Mouse (Mus musculus) heart, postnatal 4 days (tissue): ENCODE measurements around the gene Tada1. TPM values are rescaled to one million over a fixed set of nuclear protein-coding genes. Genes with fewer than 3 reads are reported as not detected.
A peak's percentile ranks its signal among the peaks of the same experiment; 100 is the strongest.

ENCODE experiments used
- DNase-seq: peaks from one replicate; pipeline ENCODE4 v3.0.0; 2021
- total RNA-seq, 2 experiments: library from RNA; stranded (reverse); gene quantifications; 2 replicates each; pipeline ENCODE4 v1.2.3; 2021

Tada1 gene
- total RNA-seq, 2 experiments from 2014 or later, result 17.7 to 18.1 TPM

DNA sequence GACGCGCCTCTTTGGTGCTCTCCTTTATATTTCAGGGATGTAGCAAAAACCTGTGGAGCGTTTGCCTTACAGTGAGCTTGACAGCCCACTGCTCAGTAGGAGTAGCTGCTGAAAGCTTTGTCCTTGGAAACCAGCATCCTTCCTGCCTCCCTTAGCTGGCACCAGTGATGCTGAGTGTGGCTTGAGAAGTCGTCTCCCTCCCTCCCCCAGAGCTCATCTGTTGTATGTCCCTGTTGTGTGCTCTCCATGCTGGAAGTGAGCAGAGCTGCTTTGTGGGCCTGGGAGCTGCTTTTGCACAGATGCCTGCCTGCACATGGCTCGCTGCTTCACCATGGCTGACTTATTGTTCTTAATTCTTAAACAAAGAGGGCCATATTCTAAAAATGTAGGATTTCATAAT, 6.5 kb downstream of the Tada1 start:
- DNase-seq, result no peak

DNA sequence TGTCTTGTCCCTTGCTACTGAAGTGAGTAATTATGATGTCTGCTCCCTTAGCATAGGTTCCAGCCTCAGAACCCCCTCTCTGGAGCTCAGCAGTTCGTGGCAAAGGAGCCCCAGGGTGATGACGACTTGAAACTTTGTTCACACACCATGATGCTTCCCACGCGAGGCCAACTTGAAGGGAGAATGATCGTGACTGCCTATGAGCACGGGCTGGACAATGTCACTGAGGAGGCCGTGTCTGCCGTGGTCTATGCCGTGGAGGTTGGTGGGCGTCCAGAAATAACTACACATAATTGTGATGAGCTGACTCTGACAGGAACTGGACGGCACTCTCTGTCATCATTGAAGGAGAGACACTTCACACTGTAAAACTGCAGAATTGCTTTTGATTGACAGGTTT, 9.6 kb downstream of the Tada1 start:
- no peak for DNase-seq

DNA sequence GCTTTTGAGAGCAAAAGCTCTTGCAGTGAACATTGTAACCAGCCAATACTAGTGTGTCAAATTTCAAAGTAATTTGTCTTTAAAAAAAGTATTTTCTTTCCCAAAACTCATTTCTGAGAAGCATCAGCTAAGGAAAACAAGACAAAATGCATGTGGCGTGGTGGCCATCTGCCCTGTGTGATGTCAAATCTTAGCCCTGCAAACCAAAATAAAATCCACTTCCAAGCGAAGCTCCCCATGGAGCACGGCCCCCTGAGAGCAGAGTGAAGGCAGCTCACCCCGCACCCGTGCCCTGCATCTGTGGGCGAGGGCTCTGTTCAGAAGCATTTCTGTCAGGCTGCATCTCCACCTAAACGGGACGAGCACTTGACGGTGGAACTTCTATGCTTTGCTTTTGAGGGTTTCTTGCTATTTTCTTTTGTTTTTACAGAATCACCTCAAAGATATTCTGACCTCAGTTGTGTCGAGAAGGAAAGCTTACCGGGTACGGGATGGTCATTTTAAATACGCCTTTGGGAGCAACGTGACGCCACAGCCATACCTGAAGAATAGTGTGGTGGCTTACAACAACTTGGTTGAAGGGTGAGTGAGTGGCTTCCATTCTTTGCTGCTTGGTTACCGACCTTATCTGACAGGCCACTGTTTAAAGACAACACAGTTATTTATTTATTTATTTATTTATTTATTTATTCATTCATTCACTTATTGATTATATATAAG, 10.7 kb downstream of the Tada1 start:
- no peak for DNase-seq

DNA sequence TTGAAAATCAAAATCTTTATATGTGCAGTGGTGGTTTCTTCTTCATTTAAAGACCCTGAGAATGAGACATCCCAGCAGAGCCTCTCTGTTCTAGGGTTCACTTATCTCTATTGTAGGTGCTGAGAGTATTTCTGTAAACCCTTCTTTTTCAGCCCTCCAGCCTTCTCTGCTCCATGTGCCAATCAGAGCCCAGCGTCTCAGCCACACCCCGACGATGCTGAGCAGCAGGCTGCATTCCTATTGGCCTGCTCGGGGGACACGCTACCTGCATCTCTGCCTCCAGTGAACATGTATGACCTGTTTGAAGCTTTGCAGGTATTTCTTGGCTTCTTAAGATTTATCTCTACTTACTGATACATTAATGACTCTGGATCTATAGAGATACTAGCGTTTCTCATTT, 12.8 kb downstream of the Tada1 start:
- no peak for DNase-seq

DNA sequence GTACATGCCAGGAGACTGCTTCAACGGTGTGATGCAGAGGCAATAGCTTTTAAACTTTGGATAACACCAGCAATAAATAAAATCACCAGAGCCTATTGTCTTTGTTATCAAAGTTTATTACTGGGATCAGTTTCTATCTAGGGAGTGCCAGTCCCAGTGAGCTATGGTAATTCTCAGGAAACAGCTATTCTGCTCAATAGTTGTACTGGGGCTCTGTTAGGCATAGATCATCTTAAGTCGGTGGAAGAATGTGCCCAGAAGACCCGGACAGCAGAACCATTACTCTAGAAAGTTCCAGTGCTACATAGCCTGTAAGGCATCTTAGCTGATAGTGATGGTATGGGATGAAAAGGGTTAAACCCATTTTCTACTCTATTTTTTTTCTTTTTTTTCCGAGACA, 15.9 kb downstream of the Tada1 start:
- DNase-seq, result no peak

DNA sequence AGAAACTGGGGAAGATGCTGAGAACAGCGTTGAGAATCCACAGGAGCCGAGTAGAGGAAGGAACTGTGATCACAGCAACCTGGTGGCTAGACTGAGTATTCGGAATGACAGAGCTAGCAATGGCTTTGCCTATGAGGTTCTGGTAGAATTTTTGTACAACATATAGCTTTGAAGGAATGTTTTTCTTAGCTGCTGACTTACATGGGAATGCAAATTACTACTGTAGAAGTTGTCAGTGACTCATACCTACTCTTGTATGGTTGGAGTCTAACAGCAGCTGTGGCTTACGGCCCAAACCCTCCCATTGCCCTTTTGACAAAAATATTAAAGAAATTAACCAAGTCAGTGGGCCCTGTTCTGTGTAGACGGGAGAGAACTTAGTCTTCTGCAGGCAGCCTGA, 16.8 kb downstream of the Tada1 start:
- DNase-seq, result no peak

DNA sequence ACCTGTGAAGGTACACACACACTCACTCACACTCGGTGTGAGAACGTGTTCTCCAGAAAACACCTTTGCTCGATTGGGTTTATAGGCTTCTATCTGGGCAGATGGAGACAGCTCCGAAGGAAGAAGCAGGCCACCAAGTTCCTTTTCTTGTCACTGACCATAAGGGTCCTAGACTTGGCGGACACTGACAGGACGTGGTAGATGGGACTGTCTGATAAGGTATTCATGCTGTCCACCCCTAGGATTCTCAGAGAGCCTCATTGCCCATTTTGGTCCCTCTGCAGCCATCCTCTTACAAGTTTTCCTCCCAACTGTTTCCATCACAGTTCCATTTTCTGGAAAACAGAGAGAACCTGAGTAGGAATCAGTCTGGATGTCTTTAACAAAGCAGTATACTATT, 17.5 kb downstream of the Tada1 start:
- DNase-seq, result no peak

DNA sequence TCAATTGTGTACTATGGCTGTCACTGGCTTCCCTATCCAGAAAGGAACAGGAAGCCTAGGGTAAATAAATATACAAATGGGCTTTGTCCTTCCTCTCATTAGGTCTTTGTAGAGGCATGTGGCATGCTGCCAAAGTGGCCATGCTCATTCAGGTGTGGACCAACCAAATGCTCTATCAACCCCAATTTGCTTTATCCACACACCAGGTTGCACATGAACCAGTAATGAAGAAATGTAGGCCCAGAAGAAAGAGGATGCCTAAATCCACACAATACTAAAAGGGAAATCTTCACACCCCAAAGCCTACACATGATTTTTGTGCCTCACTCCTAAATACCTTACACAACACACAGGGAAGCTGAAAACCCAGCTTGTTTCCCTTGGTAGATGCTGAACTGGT, 22.6 kb downstream of the Tada1 start:
- no peak for DNase-seq

DNA sequence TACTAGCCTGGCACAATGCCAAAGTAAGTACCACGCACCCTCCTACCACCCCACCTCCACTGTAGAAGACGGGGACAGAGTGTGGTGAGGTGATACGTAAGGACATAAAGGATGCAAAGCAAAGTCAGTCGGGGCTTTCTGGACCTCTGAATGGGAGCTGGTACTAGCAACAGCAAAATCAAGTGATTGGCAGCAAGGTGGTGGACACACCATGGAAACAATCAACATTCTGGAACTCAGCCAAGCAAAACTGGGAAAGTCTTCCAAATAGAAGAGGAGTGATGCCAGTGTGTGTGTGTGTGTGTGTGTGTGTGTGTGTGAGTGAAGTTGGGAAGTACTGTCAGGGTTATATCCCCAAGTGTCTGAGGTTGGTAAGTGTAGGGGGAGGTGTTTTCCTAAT, 23.1 kb downstream of the Tada1 start:
- DNase-seq, result peak; percentile 41

DNA sequence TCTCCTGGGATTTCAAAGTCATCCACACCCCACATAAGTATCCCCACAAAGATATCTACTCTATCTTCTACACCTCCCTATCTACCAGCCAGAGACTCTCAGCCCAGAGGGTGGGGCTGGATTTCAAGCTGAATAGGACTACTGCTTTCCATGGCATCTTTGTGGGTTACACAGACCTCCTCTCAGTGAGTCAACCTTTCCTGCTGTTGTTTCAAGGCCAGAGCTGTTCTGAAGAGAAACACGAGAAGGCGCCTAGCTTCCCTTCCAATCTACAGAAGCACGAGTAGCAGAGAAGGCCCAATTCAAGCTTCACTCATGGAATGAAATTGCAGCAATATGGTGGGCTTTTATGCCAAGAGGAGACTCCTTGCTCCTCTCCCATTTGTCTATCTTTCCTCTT, 24.9 kb downstream of the Tada1 start:
- DNase-seq, result no peak

DNA sequence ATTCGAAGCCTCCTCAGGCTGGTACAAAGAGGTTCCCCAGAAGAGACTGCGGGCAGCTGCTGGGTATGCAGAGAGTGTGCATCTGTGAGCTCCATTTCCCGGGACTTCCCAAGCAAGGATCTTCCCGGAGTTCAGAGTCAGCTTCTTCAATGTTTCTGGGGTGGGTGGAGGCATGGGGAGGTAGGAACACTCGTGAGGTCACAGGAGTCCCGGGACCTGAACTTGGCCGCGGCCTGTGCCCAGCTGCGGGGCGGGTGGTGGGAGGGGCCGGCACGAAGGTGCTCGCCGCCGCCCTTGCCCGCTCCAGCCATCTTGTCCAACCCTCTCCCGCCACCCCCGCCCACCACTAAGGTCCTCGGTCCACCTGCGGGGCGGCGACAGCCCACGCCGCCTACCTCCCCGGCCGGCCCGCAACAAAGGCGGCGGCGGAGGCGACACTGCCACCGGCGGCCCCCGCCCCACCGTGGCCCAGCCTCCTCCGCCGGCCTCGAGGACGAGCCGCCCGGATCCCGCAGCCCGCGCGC, 30.3 kb downstream of the Tada1 start:
- DNase-seq, result peak; percentile 44

DNA sequence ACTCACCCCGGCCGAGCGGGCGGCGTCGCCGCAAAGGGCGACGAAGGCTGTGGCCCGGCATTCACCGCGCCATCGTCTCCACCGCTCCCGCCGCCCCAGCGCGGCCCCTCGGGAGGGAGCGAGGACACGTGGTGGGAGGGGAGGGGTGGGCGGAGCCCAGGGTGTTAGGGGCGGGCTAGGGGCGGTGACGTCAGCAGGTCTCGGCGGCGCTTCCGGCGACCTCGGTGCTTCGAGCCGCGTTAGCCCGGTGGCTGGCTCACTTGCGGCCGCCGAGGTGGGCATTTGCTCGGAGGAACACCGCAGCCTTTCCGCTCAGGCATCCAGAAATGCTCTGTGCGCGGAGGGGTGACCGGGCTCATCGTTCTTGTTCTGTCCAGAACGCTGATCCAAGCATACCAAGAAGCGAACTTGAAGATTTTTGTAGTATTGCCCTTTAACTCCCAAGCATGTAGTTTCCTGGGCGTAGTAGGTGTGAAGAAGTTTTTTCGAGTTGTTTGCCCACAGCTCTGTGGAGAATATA, 30.9 kb downstream of the Tada1 start, which contains the start of gene Pogk:
TSS of gene Pogk (minus strand) at position 163 of the 520 bp plus-strand sequence.
- peak; percentile 86 for DNase-seq

DNA sequence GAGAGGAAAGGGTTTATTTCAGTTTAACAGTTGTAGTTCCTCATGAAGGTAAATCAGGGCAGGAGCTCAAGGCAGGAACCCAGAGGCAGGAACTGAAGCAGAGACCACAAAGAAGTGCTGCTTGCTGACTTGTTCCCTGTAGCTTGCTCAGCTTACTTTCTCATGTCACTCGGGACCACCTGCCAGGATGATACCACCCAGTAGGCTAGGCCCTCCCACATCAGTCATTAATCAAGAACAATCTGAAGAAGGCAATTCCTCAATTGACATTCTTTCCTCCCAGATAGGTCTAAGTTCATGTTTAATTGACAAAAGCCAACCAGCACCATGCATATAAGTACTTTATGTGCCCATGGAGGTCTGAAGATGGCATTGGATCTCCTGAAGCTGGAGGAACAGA, 32.6 kb downstream of the Tada1 start:
- DNase-seq, result no peak

DNA sequence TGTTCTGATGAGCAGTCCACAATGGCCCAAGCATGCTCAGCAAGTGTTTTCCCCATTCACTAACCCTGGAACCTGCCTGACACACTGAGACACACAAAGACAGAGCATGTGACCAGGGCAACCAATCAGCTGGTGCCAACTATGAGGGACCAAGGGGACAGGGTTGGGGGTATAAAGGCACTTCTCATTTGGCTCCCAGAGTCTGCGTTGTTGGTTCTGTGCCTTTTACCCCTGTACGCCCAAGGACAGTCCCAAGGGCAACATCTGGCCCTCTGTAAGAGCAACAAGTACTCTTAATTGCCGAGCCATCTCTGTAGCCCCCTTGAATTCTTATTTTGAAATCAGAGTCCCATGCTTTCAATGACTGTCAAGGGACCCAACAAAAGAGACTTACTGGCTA, 33.4 kb downstream of the Tada1 start:
- DNase-seq, result no peak

DNA sequence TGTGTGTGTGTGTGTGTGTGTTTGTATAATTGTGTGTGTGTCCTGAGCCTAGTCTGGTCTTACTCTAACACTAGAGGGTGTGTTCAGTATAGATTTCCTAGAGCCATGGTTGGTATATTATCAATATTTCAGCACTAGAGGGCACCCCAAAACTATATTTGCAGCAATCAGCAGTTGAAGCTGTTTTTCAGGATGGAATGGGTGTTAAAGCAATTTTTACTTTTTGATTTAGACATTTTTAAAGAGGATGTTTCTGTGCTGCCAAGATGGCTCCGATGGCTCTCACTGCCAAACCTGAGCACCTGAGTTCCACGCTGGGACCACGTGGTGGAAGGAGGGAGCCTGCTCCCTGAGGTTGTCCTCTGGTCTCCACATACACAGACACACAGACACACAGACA, 50.2 kb downstream of the Tada1 start:
- no peak for DNase-seq

DNA sequence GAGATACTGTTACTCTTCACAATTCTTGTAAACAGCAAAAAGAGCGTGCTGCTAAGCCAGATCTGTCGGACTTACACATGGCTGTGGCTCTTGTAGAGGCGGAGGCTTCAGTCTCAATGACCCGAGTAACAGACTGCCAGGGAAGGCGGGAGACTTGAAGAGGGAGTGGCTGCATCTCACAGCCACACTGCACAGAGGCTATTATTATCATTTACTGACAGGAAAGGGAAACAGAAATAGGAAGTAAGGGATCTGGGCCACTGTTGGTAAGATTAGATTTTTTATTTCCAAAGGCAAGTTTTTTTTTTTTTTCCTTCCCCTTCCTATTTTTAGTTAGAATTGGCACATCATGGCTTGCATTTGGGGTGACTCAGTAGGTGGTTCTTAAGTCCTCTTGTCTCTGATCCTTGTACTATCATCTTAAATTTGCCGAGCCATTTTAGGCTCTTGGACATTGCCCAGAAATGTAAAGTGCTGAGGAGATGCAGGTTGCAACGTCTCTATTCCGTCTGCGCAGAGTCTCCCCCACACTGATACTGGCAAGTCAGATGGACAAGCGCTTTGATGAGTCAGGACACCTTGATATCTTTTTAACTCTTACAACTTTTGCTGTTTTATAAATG, 51.0 kb downstream of the Tada1 start:
- peak; percentile 19 for DNase-seq

DNA sequence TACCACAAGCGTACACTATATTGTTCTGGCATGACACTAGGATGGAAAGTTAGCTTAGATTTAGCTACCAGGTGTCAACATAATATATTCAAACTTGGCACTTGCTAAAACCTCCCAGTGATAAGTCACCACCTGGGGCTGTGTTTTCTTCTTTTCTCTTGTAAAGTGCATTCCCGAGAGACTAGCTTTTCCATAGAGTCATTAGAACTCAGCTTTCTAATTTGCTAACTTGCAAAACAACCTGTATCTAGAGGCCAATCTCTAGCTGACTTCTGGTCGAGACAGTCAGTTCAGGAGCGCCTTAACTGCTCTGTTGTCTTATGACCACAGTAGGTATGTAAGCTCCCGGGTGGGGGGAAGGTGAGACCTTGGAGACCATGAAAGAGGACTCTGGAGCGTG, 60.5 kb downstream of the Tada1 start:
- DNase-seq, result no peak

DNA sequence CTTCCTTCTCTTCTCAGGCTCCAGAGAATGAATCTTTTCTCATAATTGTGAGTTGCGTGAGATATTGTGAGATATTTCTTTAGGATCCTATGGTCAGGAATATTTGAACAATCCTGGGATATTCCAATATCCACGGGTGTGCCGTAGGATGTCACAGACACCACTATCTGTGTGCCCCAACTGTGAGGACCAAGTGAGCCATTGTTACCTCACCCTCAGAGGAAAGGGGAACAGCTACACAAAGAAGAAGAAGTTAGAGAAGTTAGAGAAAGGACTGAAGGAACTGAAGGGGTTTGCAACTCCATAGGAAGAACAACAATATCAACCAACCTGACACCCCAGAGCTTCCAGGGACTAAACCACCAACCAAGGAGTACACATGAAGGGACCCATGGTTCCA, 63.1 kb downstream of the Tada1 start:
- DNase-seq, result no peak

Other genes starting within 250 kb of the Tada1 start
- gene Gpa33, start 248.9 kb upstream of the Tada1 start, total RNA-seq, result not detected
- not detected for gene Mael, start 140.3 kb upstream of the Tada1 start, total RNA-seq
- 1 to 10 TPM; 6.0 to 7.0 TPM for gene Ildr2, start 125.0 kb upstream of the Tada1 start, total RNA-seq
- gene Pogk, start 30.8 kb downstream of the Tada1 start, total RNA-seq, result 10 to 100 TPM; 24.5 to 29.2 TPM
- not detected for gene Gm4846, start 118.5 kb downstream of the Tada1 start, total RNA-seq